Mouse (Mus musculus) adrenal gland, adult 10 weeks (tissue): Measurements from ENCODE around the gene Lce1f. TPM values are rescaled to one million over a fixed set of nuclear protein-coding genes. Genes with fewer than 3 reads are reported as not detected.

Experiments used
- polyA plus RNA-seq: library from polyadenylated mRNA; stranded (reverse); fragments of 350-450 nt; fragmentation: Illumina TruSeq; extraction: RNeasy Lipid Tissue Mini Kit (QIAGEN cat#74804); gene quantifications from one replicate; pipeline ENCODE4 v1.2.3, GENCODE M21; 2014; ENCODE audit warnings: low read depth, low replicate concordance

Lce1f gene
- polyA plus RNA-seq: not detected

DNA sequence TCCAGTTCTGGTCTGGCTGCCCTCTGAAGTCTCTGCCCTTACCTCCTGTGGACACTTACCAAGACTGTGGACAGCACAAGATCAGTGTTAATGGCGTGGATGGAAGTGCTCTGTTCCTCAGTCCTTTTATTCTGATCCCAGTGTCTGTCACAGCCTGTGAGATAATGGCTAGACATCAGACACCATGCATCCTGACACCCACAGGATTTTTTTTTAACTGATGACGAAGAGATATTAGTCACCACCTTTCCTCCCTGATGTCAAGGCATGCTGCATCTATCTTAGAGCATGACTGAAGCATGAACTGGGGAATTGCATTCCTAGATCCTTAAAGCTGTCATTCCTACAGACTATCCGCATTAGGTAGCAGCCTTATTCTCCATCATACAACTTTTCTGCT, at the start of gene Lce1f:
TSS of gene Lce1f (minus strand) at position 101 of the 400 bp plus-strand sequence.

DNA sequence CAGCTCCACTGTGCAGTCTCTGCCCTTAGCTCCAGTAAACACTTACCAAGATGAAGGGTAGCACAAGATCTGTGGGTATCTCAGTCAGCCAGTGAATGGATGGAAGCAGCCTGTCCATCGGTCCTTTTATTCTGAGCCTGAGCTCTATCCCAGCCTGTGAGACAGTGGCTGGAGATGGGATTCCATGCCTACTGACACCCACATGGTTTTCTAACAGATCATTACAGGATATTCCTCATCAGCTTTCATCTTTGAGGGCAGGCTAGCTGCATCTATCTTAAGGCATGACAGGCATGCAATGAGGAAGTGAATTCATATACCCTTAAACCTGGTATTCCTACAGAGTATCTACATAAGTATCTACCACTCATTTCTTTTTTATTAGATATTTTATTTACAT, 44.8 kb upstream of the Lce1f start, which contains the start of gene Lce1h:
TSS of gene Lce1h (minus strand) at position 101 of the 400 bp plus-strand sequence.

DNA sequence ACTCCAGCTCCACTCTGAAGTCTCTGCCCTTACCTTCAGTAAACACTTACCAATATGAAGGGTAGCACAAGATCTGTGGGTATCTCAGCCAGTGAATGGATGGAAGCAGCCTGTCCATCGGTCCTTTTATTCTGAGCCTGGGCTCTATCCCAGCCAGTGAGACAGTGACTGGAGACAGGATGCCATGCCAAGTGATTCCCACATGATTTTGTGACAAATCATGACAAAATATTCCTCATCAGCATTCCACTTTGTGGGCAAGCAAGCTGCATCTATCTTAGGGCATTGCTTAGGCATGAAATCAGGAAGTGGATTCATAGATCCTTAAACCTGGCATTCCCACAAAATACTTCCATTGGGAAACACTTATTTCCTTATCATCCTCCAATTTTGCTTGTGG, 32.1 kb upstream of the Lce1f start, which contains the start of gene Lce1g:
TSS of gene Lce1g (minus strand) at position 101 of the 400 bp plus-strand sequence.

DNA sequence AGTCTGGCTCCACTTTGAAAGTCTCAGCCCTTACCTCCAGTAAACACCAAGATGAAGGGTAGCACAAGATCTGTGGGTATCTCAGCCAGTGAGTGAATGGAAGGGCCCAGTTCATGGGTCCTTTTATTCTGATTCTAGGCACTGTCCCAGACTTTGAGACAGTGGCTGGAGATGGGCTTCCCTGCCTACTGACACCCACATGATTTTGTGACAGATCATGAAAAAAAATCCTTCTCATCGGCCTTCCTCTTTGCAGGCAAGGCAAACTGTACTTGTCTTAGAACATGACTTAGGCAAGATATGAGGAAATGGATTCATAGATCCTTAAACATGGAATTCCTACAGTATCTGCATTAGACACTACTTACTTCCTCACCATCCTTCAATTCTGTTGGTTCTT, 18.8 kb upstream of the Lce1f start, which contains the start of gene Gm38119:
TSS of gene Gm38119 (minus strand) at position 101 of the 400 bp plus-strand sequence.

DNA sequence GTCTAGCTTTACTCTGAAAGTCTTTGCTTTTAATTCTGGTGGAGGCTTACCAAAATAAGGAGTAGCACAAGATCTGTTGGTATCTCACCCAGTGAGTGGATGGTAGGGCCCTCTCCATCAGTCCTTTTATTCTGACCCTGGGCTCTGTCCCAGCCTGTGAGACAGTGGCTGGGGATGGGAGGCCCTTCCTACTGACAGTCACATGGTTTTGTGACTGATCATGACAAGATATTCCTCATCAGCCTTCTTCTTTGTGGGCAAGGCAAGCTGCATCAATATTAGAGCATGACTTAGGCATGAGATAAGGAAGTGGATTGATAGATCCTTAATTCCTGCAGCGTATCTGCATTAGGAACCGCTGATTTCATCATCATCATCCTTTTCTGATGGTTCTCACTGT, 11.2 kb downstream of the Lce1f start, which contains the start of gene Lce1e:
TSS of gene Lce1e (minus strand) at position 101 of the 400 bp plus-strand sequence.

DNA sequence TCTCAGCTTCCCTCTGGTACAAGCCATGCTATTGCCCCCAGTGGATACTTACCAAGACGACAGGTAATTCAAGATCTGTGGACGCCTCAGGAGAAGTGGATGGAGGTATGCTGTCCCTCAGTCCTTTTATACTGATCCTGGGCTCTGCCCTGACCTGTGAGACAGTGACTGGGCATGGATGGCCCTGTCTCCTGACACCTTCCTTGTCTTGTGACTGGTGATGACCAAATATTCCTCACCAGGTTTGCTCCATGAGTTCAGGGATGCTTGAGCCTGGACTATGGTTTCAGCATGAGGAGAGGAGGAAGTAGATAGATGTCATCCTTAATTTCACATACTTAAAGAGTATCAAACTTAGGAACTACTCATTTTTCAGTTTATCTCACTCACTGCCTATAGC, 33.0 kb downstream of the Lce1f start, which contains the start of gene Lce1d:
TSS of gene Lce1d (minus strand) at position 101 of the 400 bp plus-strand sequence.

DNA sequence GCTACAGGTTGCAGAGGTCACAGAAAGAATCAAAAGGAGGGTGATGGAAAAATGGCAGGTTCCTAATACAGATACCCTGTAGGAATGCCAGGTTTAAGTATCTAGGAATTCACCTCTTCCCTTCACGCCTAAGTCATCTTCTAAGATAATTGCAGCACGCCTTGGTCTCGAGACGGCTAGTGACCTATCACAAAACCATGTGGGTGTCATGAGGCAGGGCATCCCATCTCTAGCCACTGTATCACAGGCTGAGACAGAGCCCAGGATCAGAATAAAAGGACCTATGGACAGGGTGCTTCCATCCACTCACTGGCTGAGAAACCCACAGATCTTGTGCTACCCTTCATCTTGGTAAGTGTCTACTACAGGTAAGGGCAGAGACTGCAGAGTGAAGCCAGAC, 41.2 kb downstream of the Lce1f start, which contains the start of gene Lce1c:
TSS of gene Lce1c (plus strand) at position 301 of the 400 bp plus-strand sequence.

DNA sequence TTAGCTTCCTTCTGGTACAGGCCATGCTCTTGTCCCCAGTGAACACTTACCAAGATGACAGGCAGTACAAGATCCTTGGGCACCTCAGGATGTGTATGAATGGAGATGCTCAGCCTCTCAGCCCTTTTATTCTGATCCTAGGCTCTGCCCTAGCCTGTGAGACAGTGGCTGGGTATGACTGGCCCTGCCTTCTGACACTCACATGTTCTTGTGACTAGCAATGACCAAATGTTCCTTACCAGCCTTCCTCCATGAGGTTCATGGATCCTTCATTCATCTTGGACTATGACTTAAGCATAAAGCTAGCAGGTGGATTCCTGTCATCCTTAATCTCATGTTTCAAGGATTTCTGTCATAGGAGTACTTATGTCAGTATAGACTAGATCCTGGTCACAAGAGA, 49.9 kb downstream of the Lce1f start, which contains the start of gene Lce1a2:
TSS of gene Lce1a2 (minus strand) at position 101 of the 400 bp plus-strand sequence.

Other genes starting within 250 kb of the Lce1f start
- gene Sprr1a, start 234.5 kb downstream of the Lce1f start, polyA plus RNA-seq: not detected
- not detected for gene Sprr4, start 219.9 kb downstream of the Lce1f start, polyA plus RNA-seq
- gene 2310046K23Rik, start 185.8 kb downstream of the Lce1f start, polyA plus RNA-seq: not detected
- gene Ivl, start 146.6 kb downstream of the Lce1f start, polyA plus RNA-seq: not detected
- gene Smcp, start 131.4 kb downstream of the Lce1f start, polyA plus RNA-seq: not detected
- gene 2210017I01Rik, start 112.9 kb downstream of the Lce1f start, polyA plus RNA-seq: not detected
- not detected for gene Lce6a, start 98.7 kb downstream of the Lce1f start, polyA plus RNA-seq
- not detected for gene Lce1a1, start 72.0 kb downstream of the Lce1f start, polyA plus RNA-seq
- gene Lce1b, start 63.4 kb downstream of the Lce1f start, polyA plus RNA-seq: not detected
- not detected for gene Lce1a2, start 50.0 kb downstream of the Lce1f start, polyA plus RNA-seq
- not detected for gene Lce1c, start 41.1 kb downstream of the Lce1f start, polyA plus RNA-seq
- gene Lce1d, start 33.1 kb downstream of the Lce1f start, polyA plus RNA-seq: not detected
- not detected for gene Lce1e, start 11.3 kb downstream of the Lce1f start, polyA plus RNA-seq
- gene Gm38119, start 18.7 kb upstream of the Lce1f start, polyA plus RNA-seq: not detected
- gene Lce1g, start 32.0 kb upstream of the Lce1f start, polyA plus RNA-seq: not detected
- gene Lce1h, start 44.7 kb upstream of the Lce1f start, polyA plus RNA-seq: not detected
- not detected for gene Lce1i, start 58.5 kb upstream of the Lce1f start, polyA plus RNA-seq
- gene Lce1j, start 70.2 kb upstream of the Lce1f start, polyA plus RNA-seq: not detected
- gene Lce1k, start 87.5 kb upstream of the Lce1f start, polyA plus RNA-seq: not detected
- not detected for gene Kprp, start 106.9 kb upstream of the Lce1f start, polyA plus RNA-seq
- not detected for gene Lce1l, start 130.9 kb upstream of the Lce1f start, polyA plus RNA-seq
- gene 2310050C09Rik, start 149.9 kb upstream of the Lce1f start, polyA plus RNA-seq: not detected
- gene Lce3a, start 205.9 kb upstream of the Lce1f start, polyA plus RNA-seq: not detected
- not detected for gene Lce3b, start 212.6 kb upstream of the Lce1f start, polyA plus RNA-seq
- gene Lce3c, start 224.1 kb upstream of the Lce1f start, polyA plus RNA-seq: not detected
- not detected for gene Lce3d, start 237.0 kb upstream of the Lce1f start, polyA plus RNA-seq
- gene Lce3e, start 246.7 kb upstream of the Lce1f start, polyA plus RNA-seq: not detected